Mouse (Mus musculus): ENCODE measurements around the gene Pnck. TPM values are rescaled to one million over a fixed set of nuclear protein-coding genes. Genes with fewer than 3 reads are reported as not detected.

The Pnck gene
- polyA plus RNA-seq (2016; fragmentation: Nextera tagmentation; extraction: Ambion mirVana): 13.1 and 13.5 TPM in 2 replicates

- H3K27me3 ChIP-seq: no peaks in the 10 kb centered on the region
- peak; percentile 62 for ATAC-seq (ENCODE audit: insufficient number of reproducible peaks, insufficient read depth, low FRiP score, low TSS enrichment)
- 21% methylated on average over 56 of the region's 57 CpGs for WGBS
These were observed at the start of gene Pnck for GRCm38 (mm10) chrX:73659575-73660283. Pnck (minus strand) TSS chrX:73660117.

GRCm38 (mm10) chrX:73700472-73700871, 40.6 kb upstream of the Pnck start:
- Histone ChIP-seq H3K27ac (no peak overlapping the region), H3K4me1 (no peaks in the 10 kb centered on the region), H3K27me3 (no peaks in the 10 kb centered on the region), H3K4me3 (no peak overlapping the region), H3K36me3 (peaks cover 7% of the 10 kb centered on the region; the same call in 1 of the 2 replicates), H3K9ac (no peak overlapping the region), H3K4me2 (replicated peaks) (no peak overlapping the region), H3K9me3 (no peaks in the 10 kb centered on the region)
- ATAC-seq (ENCODE audit: insufficient number of reproducible peaks, insufficient read depth, low FRiP score, low TSS enrichment): no peak
- WGBS: 100% methylated on average over 1 of the region's 1 CpGs

More at GRCm38 (mm10) chrX:73659575-73660283, at the start of gene Pnck:
- Histone ChIP-seq H3K4me1 (no peaks in the 10 kb centered on the region), H3K4me3 (peak within 1 kb of the TSS; percentile 45), H3K36me3 (no peaks in the 10 kb centered on the region), H3K4me2 (replicated peaks) (peak within 1 kb of the TSS; percentile 74), H3K27ac (no peak within 1 kb of the TSS), H3K9ac (peak within 1 kb of the TSS; percentile 56), H3K9me3 (no peaks in the 10 kb centered on the region)

- Histone ChIP-seq H3K27me3 (no peaks in the 10 kb centered on the region), H3K4me2 (replicated peaks) (no peak overlapping the region), H3K4me3 (no peak overlapping the region), H3K27ac (no peak overlapping the region), H3K4me1 (no peaks in the 10 kb centered on the region), H3K9ac (no peak overlapping the region), H3K36me3 (peaks cover 10% of the 10 kb centered on the region; the same call in 1 of the 2 replicates), H3K9me3 (no peaks in the 10 kb centered on the region)
- WGBS: 80% methylated on average over 5 of the region's 5 CpGs
- ATAC-seq (ENCODE audit: insufficient number of reproducible peaks, insufficient read depth, low FRiP score, low TSS enrichment): no peak
These were observed 31.2 kb upstream of the Pnck start for GRCm38 (mm10) chrX:73690917-73691629.

GRCm38 (mm10) chrX:73685629-73686028, 25.7 kb upstream of the Pnck start:
- H3K4me1 ChIP-seq: no peaks in the 10 kb centered on the region
- no peak overlapping the region for H3K9ac ChIP-seq
- peaks cover 10% of the 10 kb centered on the region for H3K36me3 ChIP-seq
- H3K4me3 ChIP-seq: no peak overlapping the region
- no peaks in the 10 kb centered on the region for H3K27me3 ChIP-seq
- H3K4me2 ChIP-seq (replicated peaks): no peak overlapping the region
- ATAC-seq (ENCODE audit: insufficient number of reproducible peaks, insufficient read depth, low FRiP score, low TSS enrichment): no peak
- no peaks in the 10 kb centered on the region for H3K9me3 ChIP-seq
- H3K27ac ChIP-seq: no peak overlapping the region
- WGBS: 85% methylated on average over 3 of the region's 3 CpGs

GRCm38 (mm10) chrX:73684978-73685377, 25.1 kb upstream of the Pnck start:
- no peak for ATAC-seq (ENCODE audit: insufficient number of reproducible peaks, insufficient read depth, low FRiP score, low TSS enrichment)
- Histone ChIP-seq H3K27me3 (no peaks in the 10 kb centered on the region), H3K4me2 (replicated peaks) (no peak overlapping the region), H3K9me3 (no peaks in the 10 kb centered on the region), H3K27ac (no peak overlapping the region), H3K36me3 (peaks cover 10% of the 10 kb centered on the region), H3K4me3 (no peak overlapping the region), H3K4me1 (no peaks in the 10 kb centered on the region), H3K9ac (no peak overlapping the region)

GRCm38 (mm10) chrX:73684156-73684555, 24.2 kb upstream of the Pnck start:
- peaks cover 8% of the 10 kb centered on the region for H3K36me3 ChIP-seq
- WGBS: 83% methylated on average over 2 of the region's 2 CpGs
- H3K27ac ChIP-seq: no peak overlapping the region

GRCm38 (mm10) chrX:73676668-73677067, 16.8 kb upstream of the Pnck start:
- Histone ChIP-seq H3K4me1 (0 out of 2 replicates have a peak, but pooled peaks cover 6% of the 10 kb centered on the region), H3K4me3 (no peak overlapping the region), H3K9ac (no peak overlapping the region), H3K9me3 (no peaks in the 10 kb centered on the region), H3K4me2 (replicated peaks) (no peak overlapping the region), H3K27me3 (peaks cover 3% of the 10 kb centered on the region; the same call in 1 of the 2 replicates), H3K27ac (no peak overlapping the region), H3K36me3 (0 out of 2 replicates have a peak, but pooled peaks cover 9% of the 10 kb centered on the region)
- 98% methylated on average over 4 of the region's 4 CpGs for WGBS
- ATAC-seq (ENCODE audit: insufficient number of reproducible peaks, insufficient read depth, low FRiP score, low TSS enrichment): no peak

More at GRCm38 (mm10) chrX:73684156-73684555, 24.2 kb upstream of the Pnck start:
- ATAC-seq (ENCODE audit: insufficient number of reproducible peaks, insufficient read depth, low FRiP score, low TSS enrichment): no peak
- Histone ChIP-seq H3K9me3 (no peaks in the 10 kb centered on the region), H3K4me2 (replicated peaks) (no peak overlapping the region), H3K4me3 (no peak overlapping the region), H3K4me1 (no peaks in the 10 kb centered on the region), H3K9ac (no peak overlapping the region), H3K27me3 (no peaks in the 10 kb centered on the region)

GRCm38 (mm10) chrX:73675231-73675630, 15.3 kb upstream of the Pnck start:
- ATAC-seq (ENCODE audit: insufficient number of reproducible peaks, insufficient read depth, low FRiP score, low TSS enrichment): no peak

GRCm38 (mm10) chrX:73673968-73674661, 14.2 kb upstream of the Pnck start:
- Histone ChIP-seq H3K4me2 (replicated peaks) (peak overlapping the region; percentile 67), H3K9me3 (no peaks in the 10 kb centered on the region), H3K27ac (0 out of 2 replicates have a peak overlapping the region, but pooled peaks have one; percentile 65), H3K4me3 (peak overlapping the region; percentile 60), H3K4me1 (0 out of 2 replicates have a peak, but pooled peaks cover 6% of the 10 kb centered on the region), H3K9ac (peak overlapping the region; percentile 78), H3K36me3 (0 out of 2 replicates have a peak, but pooled peaks cover 7% of the 10 kb centered on the region), H3K27me3 (peaks cover 3% of the 10 kb centered on the region; the same call in 1 of the 2 replicates)
- ATAC-seq (ENCODE audit: insufficient number of reproducible peaks, insufficient read depth, low FRiP score, low TSS enrichment): peak; percentile 38
- 19% methylated on average over 20 of the region's 20 CpGs for WGBS

More at GRCm38 (mm10) chrX:73675231-73675630, 15.3 kb upstream of the Pnck start:
- Histone ChIP-seq H3K9ac (no peak overlapping the region), H3K27ac (no peak overlapping the region), H3K4me1 (0 out of 2 replicates have a peak, but pooled peaks cover 6% of the 10 kb centered on the region), H3K4me2 (replicated peaks) (peak overlapping the region; percentile 67), H3K9me3 (no peaks in the 10 kb centered on the region), H3K27me3 (peaks cover 3% of the 10 kb centered on the region; the same call in 1 of the 2 replicates), H3K36me3 (0 out of 2 replicates have a peak, but pooled peaks cover 9% of the 10 kb centered on the region), H3K4me3 (peak overlapping the region; percentile 60; the same call in 1 of the 2 replicates)
- WGBS: 64% methylated on average over 2 of the region's 2 CpGs

GRCm38 (mm10) chrX:73673619-73673967, 13.7 kb upstream of the Pnck start:
- Histone ChIP-seq H3K4me2 (replicated peaks) (peak overlapping the region; percentile 67), H3K36me3 (0 out of 2 replicates have a peak, but pooled peaks cover 2% of the 10 kb centered on the region), H3K4me3 (peak overlapping the region; percentile 60), H3K27ac (0 out of 2 replicates have a peak overlapping the region, but pooled peaks have one; percentile 65), H3K27me3 (peaks cover 3% of the 10 kb centered on the region; the same call in 1 of the 2 replicates), H3K9me3 (no peaks in the 10 kb centered on the region), H3K9ac (peak overlapping the region; percentile 78), H3K4me1 (0 out of 2 replicates have a peak, but pooled peaks cover 6% of the 10 kb centered on the region)
- ATAC-seq (ENCODE audit: insufficient number of reproducible peaks, insufficient read depth, low FRiP score, low TSS enrichment): no peak
- WGBS: 13% methylated on average over 35 of the region's 42 CpGs

Data from embryonic facial prominence, embryonic 12.5 days (tissue).